Mouse (Mus musculus): ENCODE data around the gene Kcnj5. TPM values are rescaled to one million over a fixed set of nuclear protein-coding genes. Genes with fewer than 3 reads are reported as not detected.

Kcnj5 gene
- polyA plus RNA-seq (2015; fragmentation: Nextera tagmentation; extraction: Ambion mirVana): not detected in 2 replicates

DNA sequence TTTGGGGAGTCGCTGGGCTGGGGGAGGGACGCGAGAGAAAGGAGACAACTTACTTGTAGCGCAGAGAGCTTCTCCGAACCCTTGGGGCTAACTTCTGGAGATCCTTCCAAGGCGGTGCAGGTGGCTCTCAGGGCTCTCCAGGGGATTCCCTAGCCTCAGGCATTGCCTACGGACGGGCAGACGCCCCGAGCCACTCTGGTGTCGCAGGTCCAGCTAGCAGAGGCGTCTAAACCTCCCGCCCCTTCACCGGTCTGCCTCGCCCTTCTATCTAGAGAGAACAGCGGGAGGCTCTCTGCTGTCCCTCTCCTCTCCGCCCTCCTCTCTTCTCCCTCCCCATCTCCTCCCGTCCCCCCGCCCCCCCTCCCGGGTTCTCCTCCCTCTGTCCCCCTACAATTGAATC is at the start of gene Kcnj5:
Gene Kcnj5, minus strand, starts transcription at position 300 of the 400 bp plus-strand sequence.

DNA sequence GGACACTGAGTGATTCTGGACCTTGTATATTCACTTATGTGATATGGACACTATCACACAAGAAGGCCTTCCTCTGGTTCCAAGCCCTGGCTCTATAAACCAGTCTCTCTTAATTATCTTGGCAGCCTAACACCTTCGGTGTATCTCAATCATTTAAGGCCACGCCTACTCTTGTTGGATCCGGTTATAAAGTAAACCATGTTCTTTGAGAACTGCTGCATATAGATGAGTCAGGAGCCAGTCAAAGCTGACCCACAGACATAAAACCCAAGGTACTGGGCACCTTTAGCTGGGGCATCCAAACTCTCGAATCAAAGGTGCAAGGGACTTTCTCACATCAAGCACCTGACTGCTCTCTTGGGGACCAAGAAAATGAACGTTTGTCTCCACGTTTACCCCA is 28.1 kb upstream of the Kcnj5 start, which contains the start of gene Kcnj1:
Gene Kcnj1, plus strand, starts transcription at position 292 of the 400 bp plus-strand sequence.

Other genes starting within 250 kb of the Kcnj5 start
- 4.3 TPM in 2 replicates for gene Arhgap32, start 228.2 kb downstream of the Kcnj5 start, polyA plus RNA-seq (2015; fragmentation: Nextera tagmentation; extraction: Ambion mirVana)
- not detected in 2 replicates for gene Kcnj1, start 28.1 kb upstream of the Kcnj5 start, polyA plus RNA-seq (2015; fragmentation: Nextera tagmentation; extraction: Ambion mirVana)
- gene Fli1, start 198.5 kb upstream of the Kcnj5 start, polyA plus RNA-seq (2015; fragmentation: Nextera tagmentation; extraction: Ambion mirVana): 13.6 and 16.7 TPM in 2 replicates